Mouse (Mus musculus) kidney, adult 2 months (tissue): ENCODE data around the gene Soat2.

Experiments
- CTCF ChIP-seq: fragments of 200-500 bp; conservative IDR thresholded peaks from 2 replicates; pipeline ENCODE4 v1.5.1; 2011; ENCODE audit warnings: low read depth, mild to moderate bottlenecking, control low read depth, low read length, moderate library complexity, mixed read lengths; ENCODE audit not compliant: insufficient read depth, insufficient read length
- POLR2A ChIP-seq: fragments of 200-500 bp; IDR thresholded peaks from one replicate; pipeline ENCODE4 v1.6.1; 2011; ENCODE audit warnings: low read depth, low read length, control low read depth

GRCm38 (mm10) chr15:102113674-102114073, 36.7 kb upstream of the Soat2 start:
- no peak for TF ChIP-seq CTCF
- TF ChIP-seq POLR2A, result no peak
